Mouse (Mus musculus) skeletal muscle tissue, postnatal 0 days (tissue): ENCODE results near the gene Rap2c. TPM values are rescaled to one million over a fixed set of nuclear protein-coding genes. Genes with fewer than 3 reads are reported as not detected.

Source experiments
- polyA plus RNA-seq: library from polyadenylated mRNA; unstranded; fragments of >200 nt; fragmentation: Nextera tagmentation; extraction: Ambion mirVana; gene quantifications from 2 replicates; pipeline ENCODE4 v1.2.1, GENCODE M21; 2015

Gene Rap2c
- 18.5 and 18.9 TPM in 2 replicates for polyA plus RNA-seq

DNA sequence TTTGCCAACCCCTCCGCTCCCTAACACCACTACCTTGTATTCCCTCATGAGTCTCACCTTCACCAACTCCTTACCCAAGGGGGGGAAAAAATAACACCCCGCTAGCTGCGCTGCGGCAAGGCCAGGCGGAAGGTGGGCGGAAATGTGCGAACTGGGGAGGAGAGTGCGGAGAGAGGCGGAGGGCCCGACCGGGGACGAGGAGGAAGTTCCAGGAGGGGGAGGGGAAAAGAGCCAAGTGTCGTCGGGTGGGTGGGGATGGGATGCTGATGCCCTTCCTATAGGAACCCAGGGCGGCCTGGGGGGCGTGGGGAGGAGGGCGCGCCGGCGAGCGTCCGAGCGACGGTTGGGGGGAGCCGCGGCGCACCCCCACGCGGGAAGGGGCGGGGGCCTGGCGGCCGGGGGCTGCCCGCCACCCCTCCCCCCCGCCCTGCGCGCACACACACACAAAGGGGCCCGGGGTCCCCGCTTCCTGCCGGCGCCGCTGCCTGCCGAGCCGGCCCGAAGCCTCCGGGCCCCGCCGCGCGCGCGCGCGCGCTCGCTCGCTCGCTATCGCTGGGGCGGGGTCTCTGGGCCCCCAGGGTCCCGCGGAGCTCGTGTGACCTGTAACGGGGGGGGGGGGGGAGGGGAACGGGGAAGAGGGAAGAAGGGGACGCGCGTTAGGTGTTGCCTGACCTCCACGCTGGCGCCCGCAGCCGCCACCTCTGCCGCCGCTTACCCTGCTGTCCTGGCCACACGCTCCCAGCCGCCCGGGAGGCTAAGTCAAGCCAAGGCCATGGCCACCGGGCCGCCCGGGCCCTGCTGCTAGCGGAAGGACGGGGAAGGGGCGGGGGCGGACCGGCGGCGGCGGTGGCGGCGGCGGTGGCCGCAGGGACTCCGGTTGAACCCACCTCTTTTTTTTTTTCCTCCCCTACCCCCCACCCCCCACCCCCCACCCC is at the start of gene Rap2c:
Rap2c (minus strand) TSS at position 168 of the 935 bp plus-strand sequence.

Other genes starting within 250 kb of the Rap2c start
- gene Stk26, start 177.0 kb downstream of the Rap2c start, polyA plus RNA-seq, result 4.4 and 4.5 TPM in 2 replicates
- 0.41 and 0.42 TPM in 2 replicates for gene Frmd7, start 75.3 kb downstream of the Rap2c start, polyA plus RNA-seq
- gene Mbnl3, start 188.5 kb upstream of the Rap2c start, polyA plus RNA-seq, result 3.2 and 3.3 TPM in 2 replicates